Mouse (Mus musculus): ENCODE measurements around the gene Zdhhc6.

Zdhhc6 gene

DNA sequence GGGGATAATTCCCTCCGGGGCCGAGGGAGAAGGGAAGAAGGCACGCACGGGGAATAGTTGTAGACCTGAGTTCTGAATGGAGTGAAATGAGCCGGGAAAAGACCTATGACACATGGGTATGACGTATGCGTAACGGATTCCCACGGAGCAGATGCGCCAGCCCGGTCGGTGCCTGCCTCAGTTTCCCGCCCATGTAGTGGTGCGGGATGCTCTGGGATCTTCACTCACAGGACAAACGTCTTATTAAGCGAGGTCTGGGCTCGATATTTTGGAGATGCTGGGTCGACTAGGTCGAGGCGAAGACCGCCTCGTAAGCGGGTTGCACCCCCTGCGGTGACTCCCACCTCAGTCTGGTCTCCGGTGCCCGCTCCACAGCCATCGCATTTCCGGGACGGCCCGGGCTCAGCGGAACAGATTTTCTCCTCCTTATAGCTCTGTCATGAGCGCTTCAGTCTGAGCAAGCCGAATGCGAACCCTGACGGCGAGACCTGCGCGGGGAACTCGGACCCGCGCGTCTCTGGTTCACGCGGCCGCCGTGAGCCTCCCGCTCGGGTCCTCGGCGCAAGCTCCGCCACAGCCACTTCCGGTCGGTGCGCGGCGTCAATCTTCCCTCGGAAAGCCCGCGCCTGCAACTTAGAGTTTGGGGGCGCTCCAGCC is at the start of gene Zdhhc6:
Zdhhc6 (minus strand) TSS at position 581 of the 657 bp plus-strand sequence.
- CTCF ChIA-PET, result interaction anchor here in 3 of 4 experiments (0.6 to 1.6 kb wide), 5 partner anchors 11 to 101 kb away, joined by 3 to 6 read pairs (median 4); no protein-coding TSS in a partner anchor
- POLR2A ChIA-PET, result interaction anchor here (0.6 to 2.1 kb wide), 18 partner anchors 8 to 1660 kb away, joined by 3 to 6 read pairs (median 3); partner anchors contain the start of gene Acsl5 (in 1 of the 4)

GRCm38 (mm10) chr19:55362606-55363005 is 46.8 kb upstream of the Zdhhc6 start:
- ChIA-PET CTCF (no interaction called here), POLR2A (interaction anchor here in 1 of 4 experiments (0.6 kb wide), 1 partner anchor 828 kb away, joined by 5 read pairs; no protein-coding TSS in a partner anchor)

DNA sequence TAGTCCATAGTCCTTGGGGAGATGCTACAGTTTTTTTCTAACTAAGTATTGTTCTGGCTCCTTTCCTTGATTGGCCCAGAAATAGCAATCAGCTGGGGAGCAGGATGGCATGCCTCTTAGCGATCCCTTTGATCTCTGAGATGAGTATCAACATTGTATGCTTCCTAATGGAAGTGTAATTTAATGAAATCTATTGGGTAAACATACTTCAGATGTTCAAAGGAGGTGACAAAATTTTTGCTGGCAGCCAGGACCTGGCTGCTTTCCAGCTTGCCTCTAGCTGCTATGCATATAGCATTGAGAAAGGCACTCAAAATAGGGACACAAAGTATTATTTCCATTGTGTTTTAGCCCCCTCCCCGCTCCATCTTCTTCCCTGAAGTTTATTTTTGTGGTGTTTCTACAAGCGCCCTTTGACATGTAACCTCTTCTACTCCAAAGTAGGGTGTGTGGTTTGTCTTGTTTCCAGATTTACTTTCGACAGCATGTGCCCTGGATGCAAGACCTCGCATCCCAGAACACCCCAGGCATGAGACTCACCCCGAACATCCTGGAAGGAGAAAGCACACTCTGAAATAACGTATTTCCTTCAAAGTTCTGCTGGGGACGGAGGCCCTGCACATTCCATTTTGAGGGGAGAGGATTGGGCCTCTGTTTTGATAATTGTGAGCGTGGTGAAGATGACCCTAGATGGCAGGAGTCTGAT is 35.0 kb upstream of the Zdhhc6 start:
- POLR2A ChIA-PET, result interaction anchor here in 3 of 4 experiments (0.6 to 1.0 kb wide), 4 partner anchors 8 to 1238 kb away, joined by 3 to 9 read pairs (median 5); no protein-coding TSS in a partner anchor
- CTCF ChIA-PET, result interaction anchor here in 1 of 4 experiments (0.6 kb wide), 2 partner anchors 527 to 905 kb away, joined by 3 to 4 read pairs; no protein-coding TSS in a partner anchor

- ChIA-PET CTCF (interaction anchor here in 2 of 4 experiments (0.6 to 1.1 kb wide), 2 partner anchors 16 to 651 kb away, joined by 3 to 4 read pairs; no protein-coding TSS in a partner anchor), POLR2A (interaction anchor here in 1 of 4 experiments (0.6 kb wide), 1 partner anchor 34 kb away, joined by 3 read pairs; no protein-coding TSS in a partner anchor)
Observed at GRCm38 (mm10) chr19:55348187-55348586, 32.4 kb upstream of the Zdhhc6 start.

GRCm38 (mm10) chr19:55343274-55343673 is 27.4 kb upstream of the Zdhhc6 start:
- POLR2A ChIA-PET, result no interaction called here
- CTCF ChIA-PET, result interaction anchor here in 1 of 4 experiments (1.4 kb wide), 2 partner anchors 10 to 125 kb away, joined by 4 to 5 read pairs; no protein-coding TSS in a partner anchor

DNA sequence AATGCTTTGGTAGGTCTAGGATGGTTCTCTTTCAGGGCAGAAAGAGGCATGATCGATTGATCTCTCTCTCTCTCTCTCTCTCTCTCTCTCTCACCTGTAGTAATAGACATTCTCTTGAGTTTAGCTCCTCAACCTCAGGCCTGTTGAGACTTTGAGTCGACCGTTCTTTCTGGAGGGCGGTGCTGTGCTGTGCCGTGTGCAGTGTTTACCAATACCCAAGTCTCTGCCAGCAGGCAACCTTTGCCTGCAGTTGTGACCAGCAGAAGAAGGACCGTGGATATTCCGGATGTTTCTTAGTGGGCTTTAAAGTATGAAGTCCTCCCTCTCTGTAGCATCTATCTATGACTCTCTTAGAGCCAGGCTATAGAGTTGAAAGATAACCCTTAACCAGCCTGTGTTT is 26.6 kb upstream of the Zdhhc6 start:
- ChIA-PET POLR2A (interaction anchor here in 1 of 4 experiments (0.9 kb wide), 1 partner anchor 9 kb away, joined by 3 read pairs; no protein-coding TSS in a partner anchor), CTCF (interaction anchor here in 2 of 4 experiments (0.6 to 0.8 kb wide), 3 partner anchors 10 to 655 kb away, joined by 3 to 4 read pairs (median 4); no protein-coding TSS in a partner anchor)

GRCm38 (mm10) chr19:55341377-55341776 is 25.5 kb upstream of the Zdhhc6 start:
- POLR2A ChIA-PET, result no interaction called here
- CTCF ChIA-PET, result interaction anchor here in 2 of 4 experiments (0.6 to 0.8 kb wide), 2 partner anchors 9 to 989 kb away, joined by 3 to 6 read pairs; no protein-coding TSS in a partner anchor

GRCm38 (mm10) chr19:55340521-55340920 is 24.7 kb upstream of the Zdhhc6 start:
- POLR2A ChIA-PET, result interaction anchor here in 1 of 4 experiments (0.6 kb wide), 1 partner anchor 368 kb away, joined by 3 read pairs; no protein-coding TSS in a partner anchor
- CTCF ChIA-PET, result no interaction called here

DNA sequence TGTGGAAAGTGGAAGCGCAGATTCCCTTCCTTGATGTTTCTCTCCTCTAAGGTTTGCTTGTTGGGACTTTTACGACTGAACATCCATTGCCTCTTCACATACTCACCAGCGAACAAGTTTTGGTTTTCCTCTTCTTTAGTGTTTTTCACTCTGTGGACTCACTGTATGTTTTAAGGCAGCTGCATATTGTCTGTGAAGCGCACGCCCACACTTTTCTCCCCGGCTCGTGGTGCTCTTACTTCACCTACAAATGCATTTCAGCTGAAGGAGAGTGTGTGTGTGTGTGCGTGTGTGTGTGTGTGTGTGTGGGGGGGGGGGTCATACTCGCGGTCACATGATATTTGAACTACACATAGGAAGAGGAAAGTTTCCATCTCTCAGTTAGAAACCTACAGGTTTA is 21.8 kb upstream of the Zdhhc6 start:
- POLR2A ChIA-PET, result interaction anchor here in 1 of 4 experiments (1.0 kb wide), 1 partner anchor 10 kb away, joined by 4 read pairs; no protein-coding TSS in a partner anchor
- CTCF ChIA-PET, result no interaction called here

- ChIA-PET POLR2A (no interaction called here), CTCF (interaction anchor here in 3 of 4 experiments (0.6 to 1.0 kb wide), 3 partner anchors 797 to 865 kb away, joined by 3 to 4 read pairs (median 3); no protein-coding TSS in a partner anchor)
Observed at GRCm38 (mm10) chr19:55337066-55337465, 21.2 kb upstream of the Zdhhc6 start.

- ChIA-PET CTCF (interaction anchor here in 3 of 4 experiments (0.6 to 1.0 kb wide), 5 partner anchors 798 to 1646 kb away, joined by 3 to 5 read pairs (median 3); no protein-coding TSS in a partner anchor), POLR2A (no interaction called here)
Observed at GRCm38 (mm10) chr19:55336441-55336840, 20.6 kb upstream of the Zdhhc6 start.

DNA sequence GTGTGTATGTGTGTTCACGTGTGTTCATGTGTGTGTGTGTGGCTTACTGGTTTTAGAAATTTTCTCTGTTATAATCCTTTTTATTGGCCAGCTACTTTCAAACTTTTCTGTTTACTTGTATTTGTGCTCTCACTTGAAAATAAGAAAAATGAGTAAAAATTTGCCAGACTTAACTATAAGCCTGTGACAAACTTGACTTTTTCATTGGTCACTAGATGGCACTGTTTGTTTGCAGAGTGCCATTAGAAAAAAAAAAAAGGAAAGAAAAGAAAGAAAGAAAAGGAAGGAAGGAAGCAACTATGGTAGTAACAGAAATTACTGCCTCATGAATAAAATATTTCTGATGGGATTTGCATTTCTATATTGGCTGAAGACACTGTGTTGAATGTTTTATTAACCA is 20.0 kb upstream of the Zdhhc6 start:
- POLR2A ChIA-PET, result no interaction called here
- CTCF ChIA-PET, result interaction anchor here in 1 of 4 experiments (0.7 to 1.0 kb wide), 3 partner anchors 798 to 1646 kb away, joined by 3 to 5 read pairs (median 3); no protein-coding TSS in a partner anchor

- POLR2A ChIA-PET, result interaction anchor here (0.6 to 1.8 kb wide), 16 partner anchors 11 to 1525 kb away, joined by 3 to 9 read pairs (median 4); no protein-coding TSS in a partner anchor
- CTCF ChIA-PET, result interaction anchor here (0.5 to 2.5 kb wide), 58 partner anchors 9 to 1315 kb away, joined by 3 to 28 read pairs (median 4); partner anchors contain the start of genes Vti1a (in 1 of the 4) and Zdhhc6 (in 1 of the 4)
Observed at GRCm38 (mm10) chr19:55332641-55333268, 16.9 kb upstream of the Zdhhc6 start.

- ChIA-PET CTCF (interaction anchor here in 3 of 4 experiments (0.6 to 2.5 kb wide), 11 partner anchors 26 to 784 kb away, joined by 3 to 28 read pairs (median 6); no protein-coding TSS in a partner anchor), POLR2A (interaction anchor here in 1 of 4 experiments (0.7 to 1.2 kb wide), 3 partner anchors 10 to 802 kb away, joined by 3 to 5 read pairs (median 3); no protein-coding TSS in a partner anchor)
Observed at GRCm38 (mm10) chr19:55331776-55332175, 15.9 kb upstream of the Zdhhc6 start.

DNA sequence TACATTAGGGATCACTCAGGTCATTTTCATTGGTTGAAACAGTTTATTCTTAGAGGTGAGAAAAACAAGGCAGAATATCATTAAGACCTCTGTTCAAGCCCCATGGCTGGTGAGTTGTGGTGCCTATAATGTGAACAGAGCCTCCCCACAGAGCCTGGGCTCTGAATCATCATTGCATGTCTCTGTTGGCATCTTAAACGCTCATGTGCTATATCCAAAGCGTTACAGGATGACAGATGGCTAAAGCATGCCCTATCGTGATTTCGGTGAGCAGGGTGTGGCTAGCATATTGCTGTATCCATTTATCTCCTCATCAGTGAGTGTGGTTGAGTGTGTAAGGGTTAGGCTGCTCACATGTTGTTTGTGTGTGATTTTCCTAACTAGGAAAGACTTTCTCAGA is 11.7 kb upstream of the Zdhhc6 start:
- CTCF ChIA-PET, result interaction anchor here in 2 of 4 experiments (0.6 to 1.2 kb wide), 2 partner anchors 56 to 109 kb away, joined by 3 read pairs; no protein-coding TSS in a partner anchor
- POLR2A ChIA-PET, result no interaction called here

DNA sequence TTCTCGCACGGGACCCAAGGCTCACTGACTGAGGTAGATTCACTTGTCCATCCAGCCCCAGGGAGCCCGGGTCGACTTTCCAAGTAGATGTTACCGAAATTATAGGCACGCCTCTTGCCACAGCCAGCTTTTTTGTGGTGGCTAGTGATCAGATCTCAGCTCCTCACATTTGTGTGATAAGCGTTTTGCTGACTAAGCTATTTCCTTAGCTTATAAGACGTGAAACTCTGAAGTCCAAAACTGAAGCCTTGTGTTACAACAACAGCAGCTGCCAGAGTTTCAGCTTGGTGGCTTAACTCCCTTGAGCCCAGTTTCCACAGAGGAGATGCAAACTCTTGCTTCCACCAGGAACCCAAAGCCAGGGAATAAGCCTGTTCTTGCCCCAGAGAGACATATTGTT is 6.8 kb upstream of the Zdhhc6 start:
- POLR2A ChIA-PET, result no interaction called here
- CTCF ChIA-PET, result interaction anchor here in 1 of 4 experiments (1.9 kb wide), 1 partner anchor 10 kb away, joined by 8 read pairs; no protein-coding TSS in a partner anchor

DNA sequence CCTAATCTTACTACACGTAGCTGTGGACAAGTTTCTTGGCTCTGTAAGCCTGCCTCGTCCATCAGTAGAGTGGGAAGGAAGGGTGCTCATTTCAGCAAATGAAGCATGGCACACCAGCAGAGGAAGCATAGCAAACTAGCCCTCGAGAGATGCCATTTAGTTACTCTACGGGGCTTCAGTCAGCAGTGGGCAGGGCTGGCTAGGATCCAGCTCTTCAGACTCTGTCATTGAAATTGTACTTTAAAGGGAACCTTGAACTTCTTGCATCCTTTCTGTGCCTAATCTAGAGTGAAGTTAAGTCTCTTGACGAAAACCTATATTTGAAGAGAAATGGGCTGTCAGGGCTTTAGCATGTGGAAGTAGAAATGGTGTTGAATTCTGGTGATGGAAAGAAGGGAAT is 3.7 kb upstream of the Zdhhc6 start:
- ChIA-PET CTCF (interaction anchor here in 3 of 4 experiments (0.6 to 1.2 kb wide), 3 partner anchors 13 to 1037 kb away, joined by 3 to 4 read pairs (median 3); no protein-coding TSS in a partner anchor), POLR2A (interaction anchor here in 2 of 4 experiments (0.6 to 1.7 kb wide), 2 partner anchors 13 to 233 kb away, joined by 4 to 6 read pairs; no protein-coding TSS in a partner anchor)

GRCm38 (mm10) chr19:55319036-55319435 is 3.2 kb upstream of the Zdhhc6 start:
- POLR2A ChIA-PET, result interaction anchor here in 2 of 4 experiments (0.6 to 1.7 kb wide), 2 partner anchors 14 to 234 kb away, joined by 4 to 6 read pairs; no protein-coding TSS in a partner anchor
- CTCF ChIA-PET, result interaction anchor here in 3 of 4 experiments (0.6 to 1.2 kb wide), 4 partner anchors 13 to 1038 kb away, joined by 3 to 4 read pairs (median 3); no protein-coding TSS in a partner anchor
